Mouse (Mus musculus) midbrain, embryonic 10.5 days (tissue): ENCODE measurements around the gene Gm15023. TPM values are rescaled to one million over a fixed set of nuclear protein-coding genes. Genes with fewer than 3 reads are reported as not detected.
A peak's percentile ranks its signal among the peaks of the same experiment; 100 is the strongest.
"Not testable (repeated sequence)": the region's sequence is repeated elsewhere in the genome, so short reads cannot be mapped to it uniquely, and the experiment has no call there.

Source experiments
- DNase-seq: peaks from one replicate; pipeline ENCODE4 v3.0.0-alpha.2; 2017; ENCODE audit warnings: low spot score
- H3K27ac ChIP-seq: fragments of 300-500 bp; sonication (generic); replicated peaks from 2 replicates; pipeline ENCODE4 v1.5.1; 2016; ENCODE audit warnings: mild to moderate bottlenecking
- H3K27me3 ChIP-seq: fragments of 300-500 bp; sonication (generic); 2 replicates; pipeline ENCODE4 v1.6.1; 2016; ENCODE audit warnings: low read depth, mild to moderate bottlenecking; ENCODE audit not compliant: poor library complexity, severe bottlenecking
- H3K36me3 ChIP-seq: fragments of 300-500 bp; sonication (generic); 2 replicates; pipeline ENCODE4 v1.6.1; 2016; ENCODE audit warnings: mild to moderate bottlenecking, moderate library complexity
- H3K4me1 ChIP-seq: fragments of 300-500 bp; sonication (generic); 2 replicates; pipeline ENCODE4 v1.6.1; 2016
- H3K4me3 ChIP-seq: fragments of 300-500 bp; sonication (generic); 2 replicates; pipeline ENCODE4 v1.5.1; 2016; ENCODE audit warnings: mild to moderate bottlenecking, moderate library complexity
- H3K9me3 ChIP-seq: fragments of 300-500 bp; sonication (generic); replicated peaks from 2 replicates; pipeline ENCODE4 v1.6.1; 2016; ENCODE audit warnings: mild to moderate bottlenecking
- WGBS: fragments of 180-500 bp; shearing (Covaris S2); methylation state at CpG from one replicate; pipeline ENCODE4 v1.1.7; 2016; 5-methylcytosine and 5-hydroxymethylcytosine counted together
- polyA plus RNA-seq: library from polyadenylated mRNA; unstranded; fragments of >200 nt; fragmentation: Nextera tagmentation; extraction: Ambion mirVana; gene quantifications from 2 replicates; pipeline ENCODE4 v1.2.1, GENCODE M21; 2016

Gene Gm15023
- not detected in 2 replicates for polyA plus RNA-seq

- not testable (repeated sequence) for H3K4me1 ChIP-seq, H3K27me3 ChIP-seq, H3K4me3 ChIP-seq, H3K27ac ChIP-seq, DNase-seq, H3K9me3 ChIP-seq, H3K36me3 ChIP-seq
- WGBS, result 96% methylated on average over 5 of the region's 14 CpGs
Measured at GRCm38 (mm10) chrX:135177532-135177931, at the start of gene Gm15023. Gene Gm15023, minus strand, starts transcription at chrX:135177632.

- peaks cover 44% of the 10 kb centered on the region for H3K27me3 ChIP-seq
- peak within 1 kb of the TSS; percentile 54 for H3K4me3 ChIP-seq
- H3K36me3 ChIP-seq, result no peaks in the 10 kb centered on the region
- WGBS, result 23% methylated on average over 12 of the region's 13 CpGs
- no peaks in the 10 kb centered on the region for H3K4me1 ChIP-seq
- H3K9me3 ChIP-seq, result no peaks in the 10 kb centered on the region
- no peak within 1 kb of the TSS for H3K27ac ChIP-seq
- peak; percentile 12 for DNase-seq
Measured at GRCm38 (mm10) chrX:135210436-135211221, 33.2 kb upstream of the Gm15023 start, which contains the start of gene Tceal6. Gene Tceal6, minus strand, starts transcription at chrX:135210687.

GRCm38 (mm10) chrX:135209773-135210435 is 32.5 kb upstream of the Gm15023 start:
- peak overlapping the region; percentile 54 for H3K4me3 ChIP-seq
- WGBS, result 26% methylated on average over 21 of the region's 21 CpGs
- not testable (repeated sequence) for H3K4me1 ChIP-seq, H3K27ac ChIP-seq, H3K9me3 ChIP-seq, H3K36me3 ChIP-seq
- H3K27me3 ChIP-seq, result peaks cover 52% of the 10 kb centered on the region
- DNase-seq, result peak; percentile 11

- H3K9me3 ChIP-seq, H3K4me3 ChIP-seq, H3K27me3 ChIP-seq, H3K27ac ChIP-seq, H3K36me3 ChIP-seq, DNase-seq, H3K4me1 ChIP-seq: not testable (repeated sequence)
- no CpG with 5 or more reads among the region's 6 CpGs for WGBS
Measured at GRCm38 (mm10) chrX:135189924-135190323, 12.5 kb upstream of the Gm15023 start.

GRCm38 (mm10) chrX:135188661-135189060 is 11.2 kb upstream of the Gm15023 start:
- H3K4me3 ChIP-seq, H3K4me1 ChIP-seq, H3K9me3 ChIP-seq, H3K27me3 ChIP-seq, DNase-seq, H3K27ac ChIP-seq, H3K36me3 ChIP-seq: not testable (repeated sequence)
- no CpG with 5 or more reads among the region's 3 CpGs for WGBS

Other genes starting within 250 kb of the Gm15023 start
- 0.46 and 0.57 TPM in 2 replicates for gene Nxf2, start 212.9 kb downstream of the Gm15023 start, polyA plus RNA-seq
- 4.6 and 5.4 TPM in 2 replicates for gene Zmat1, start 168.4 kb downstream of the Gm15023 start, polyA plus RNA-seq
- 1.5 and 2.4 TPM in 2 replicates for gene Tceal6, start 33.1 kb upstream of the Gm15023 start, polyA plus RNA-seq
- gene Pramel3, start 124.7 kb upstream of the Gm15023 start, polyA plus RNA-seq, result 0.06 TPM in 1 of 2 replicates, not detected in the other
- not detected in 2 replicates for gene Gm5128, start 195.7 kb upstream of the Gm15023 start, polyA plus RNA-seq